Mouse (Mus musculus) T-helper 17 cell (primary cell): Measurements from ENCODE around the gene Bag6.

Experiments used
- in situ Hi-C, 2 experiments: fragments of 300-600 bp; cut with MboI, MseI; formaldehyde crosslinking; loops; 1 replicate in 1 of 2; 2 replicates in 1 of 2; pipeline ENCODE4 v1.15.1; 2025; ENCODE audit warnings: high pct_unique_total_duplicates in 2 of 2

Gene Bag6

DNA sequence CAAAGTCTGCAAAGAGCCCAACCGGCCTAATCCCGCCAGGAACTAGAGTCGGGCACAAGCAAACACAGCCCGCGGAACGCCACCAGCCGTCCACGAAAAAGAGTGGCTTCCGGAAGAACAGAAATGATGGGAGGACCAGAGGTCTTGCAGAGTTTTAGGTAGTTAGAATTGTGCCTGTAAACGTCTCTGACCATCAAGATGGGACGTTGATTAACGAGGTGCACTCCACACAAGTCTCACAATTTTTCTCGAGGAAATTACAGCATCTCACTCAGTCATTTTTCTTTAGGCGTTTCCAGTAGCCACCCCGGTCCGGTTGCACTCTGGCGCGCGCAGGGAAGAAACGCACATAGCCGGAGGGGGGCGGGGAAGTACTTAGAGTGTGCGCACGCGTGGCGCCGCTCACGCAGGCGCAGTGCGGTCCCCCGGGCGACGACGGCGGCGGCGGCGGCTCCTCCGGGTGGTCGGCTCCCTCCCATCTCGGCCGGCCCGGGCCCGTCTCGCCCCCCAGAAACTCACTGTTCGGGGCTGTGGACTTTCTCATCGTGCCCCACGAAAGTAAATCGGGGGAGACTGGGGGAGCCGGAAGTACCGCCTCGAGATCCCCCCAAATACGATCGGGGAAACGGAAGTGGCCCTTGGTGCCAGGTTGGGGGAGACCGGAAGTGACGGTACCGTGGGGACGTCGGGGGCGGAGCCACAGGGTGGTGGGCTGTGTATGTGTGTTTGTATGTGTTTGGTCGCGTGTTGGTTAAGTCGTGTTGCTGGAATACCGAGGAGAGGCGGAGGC, at the start of gene Bag6:
Gene Bag6, plus strand, starts transcription at position 378 of the 790 bp plus-strand sequence.
- in situ Hi-C loops, result no loop called here

DNA sequence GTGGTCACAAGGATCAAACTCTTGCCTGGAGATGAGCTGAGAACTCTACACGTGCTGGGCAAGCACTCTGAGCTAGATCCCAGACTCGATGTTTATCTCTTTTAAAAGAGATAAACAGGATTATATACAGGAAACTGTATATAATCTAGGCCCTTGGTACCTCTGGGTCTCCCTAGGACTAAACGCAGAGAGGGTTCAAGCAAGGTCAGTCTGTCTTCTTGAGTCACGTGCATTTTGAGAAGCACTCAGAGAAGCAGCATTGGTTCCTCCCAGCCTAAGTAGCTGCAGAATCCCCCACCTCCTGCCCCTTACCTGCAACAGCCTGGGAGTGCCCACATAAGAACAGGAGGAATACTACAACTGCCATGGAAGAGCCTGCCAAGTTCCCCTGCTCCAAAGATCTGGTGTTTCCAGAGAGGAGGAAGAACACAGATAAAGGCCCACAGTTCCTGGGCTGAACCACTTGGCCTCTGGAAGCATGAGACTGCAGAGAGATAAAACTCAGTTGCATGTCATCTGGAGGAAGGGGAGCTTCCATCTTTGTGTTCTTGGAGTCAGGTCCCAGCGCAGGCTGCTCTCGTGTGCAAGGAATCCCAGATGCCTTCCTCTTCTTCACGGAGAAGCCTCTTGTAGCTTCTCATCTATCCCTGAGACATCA, 49.6 kb upstream of the Bag6 start, which contains the start of gene Ly6g6f:
Gene Ly6g6f, minus strand, starts transcription at position 403 of the 658 bp plus-strand sequence.
- in situ Hi-C loops, result no loop called here

DNA sequence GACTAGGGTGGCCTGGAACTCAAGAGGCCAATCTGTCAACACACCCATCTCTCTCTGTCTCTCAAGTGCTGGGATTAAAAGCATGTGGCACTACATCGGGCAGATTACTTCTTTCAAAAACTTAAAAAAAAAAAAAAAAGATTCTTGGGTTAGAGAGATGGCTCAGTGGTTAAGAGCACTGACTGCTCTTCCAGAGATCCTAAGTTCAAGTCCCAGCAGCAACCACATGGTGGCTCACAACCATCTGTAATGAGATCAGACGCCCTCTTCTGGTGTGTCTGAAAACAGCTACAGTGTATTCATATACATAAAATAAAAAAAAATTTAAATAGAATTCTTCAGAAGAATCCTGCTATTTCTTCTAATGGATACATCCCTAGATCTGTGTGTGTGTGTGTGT, 46.8 kb upstream of the Bag6 start:
- in situ Hi-C loops, result no loop called here

DNA sequence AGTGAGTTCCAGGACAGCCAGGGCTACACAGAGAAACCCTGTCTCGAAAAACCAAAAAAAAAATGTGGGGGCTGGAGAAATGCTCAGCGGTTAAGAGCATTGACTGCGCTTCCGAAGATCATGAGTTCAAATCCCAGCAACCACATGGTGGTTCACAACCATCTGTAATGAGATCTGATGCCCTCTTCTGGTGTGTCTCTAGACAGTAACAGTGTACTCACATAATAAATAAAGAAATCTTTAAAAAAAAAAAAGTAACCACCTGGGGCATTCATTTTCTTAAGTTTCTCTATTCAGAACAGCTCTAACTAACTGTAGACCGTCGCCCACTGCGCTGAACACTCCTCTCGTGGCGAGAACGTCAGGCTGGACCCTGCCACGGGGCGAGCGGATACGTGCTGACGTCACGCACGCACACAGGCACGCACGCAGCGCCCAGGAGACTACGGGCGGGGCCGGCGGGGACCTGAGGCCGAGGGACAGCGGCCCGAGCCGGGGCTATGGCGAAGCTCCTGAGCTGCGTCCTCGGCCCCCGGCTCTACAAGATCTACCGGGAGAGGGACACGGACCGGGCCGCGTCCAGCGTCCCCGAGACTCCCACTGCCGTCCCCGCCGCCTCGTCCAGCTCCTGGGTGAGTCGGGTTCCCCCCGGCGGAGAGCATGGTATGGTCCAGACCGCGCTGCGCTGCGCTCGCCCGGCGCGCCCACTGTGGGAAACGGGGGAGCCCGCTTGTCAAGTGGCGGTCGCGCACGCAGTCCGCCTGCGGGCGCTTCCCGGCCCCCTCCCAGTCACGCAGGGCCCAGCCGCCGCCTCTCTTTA, 45.9 kb upstream of the Bag6 start, which contains the start of gene Abhd16a:
Gene Abhd16a, plus strand, starts transcription at position 439 of the 820 bp plus-strand sequence.
- in situ Hi-C loops, result no loop called here

DNA sequence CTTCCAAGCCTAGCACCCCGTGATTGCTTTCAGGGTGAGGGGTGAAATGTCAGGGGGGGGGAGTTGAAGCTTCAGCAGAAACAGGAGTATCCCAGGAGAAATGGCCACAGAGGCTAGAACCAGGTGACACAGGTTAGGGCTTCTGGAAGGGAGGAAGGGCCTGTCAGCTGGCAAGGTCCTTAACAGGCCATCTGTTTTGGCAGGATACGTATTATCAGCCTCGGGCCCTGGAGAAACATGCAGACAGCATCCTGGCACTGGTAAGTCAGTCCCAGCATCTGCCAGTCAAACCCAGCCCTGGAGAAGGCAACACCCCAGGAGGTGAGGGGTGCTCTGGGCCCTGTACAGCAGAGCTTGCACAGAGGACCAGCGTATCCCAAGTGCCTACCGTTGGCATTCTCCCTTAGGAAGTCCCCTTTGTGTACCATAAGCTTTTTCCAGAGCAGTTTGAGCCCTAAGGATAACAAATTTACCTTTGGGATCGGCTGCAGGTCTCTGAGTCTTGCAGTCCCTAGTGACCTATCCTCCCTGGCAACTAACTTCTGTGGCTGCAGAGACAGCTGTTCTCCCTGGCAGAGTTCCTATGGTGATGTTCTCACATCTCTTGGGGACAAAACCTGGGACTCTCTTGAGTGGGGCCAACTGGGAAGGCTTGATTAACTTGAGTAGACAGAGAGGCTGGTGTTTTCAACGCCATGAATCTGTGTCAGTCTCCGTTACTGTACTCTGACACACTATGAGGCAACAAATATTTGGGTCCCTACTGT, 44.6 kb upstream of the Bag6 start:
- in situ Hi-C loops, result no loop called here

DNA sequence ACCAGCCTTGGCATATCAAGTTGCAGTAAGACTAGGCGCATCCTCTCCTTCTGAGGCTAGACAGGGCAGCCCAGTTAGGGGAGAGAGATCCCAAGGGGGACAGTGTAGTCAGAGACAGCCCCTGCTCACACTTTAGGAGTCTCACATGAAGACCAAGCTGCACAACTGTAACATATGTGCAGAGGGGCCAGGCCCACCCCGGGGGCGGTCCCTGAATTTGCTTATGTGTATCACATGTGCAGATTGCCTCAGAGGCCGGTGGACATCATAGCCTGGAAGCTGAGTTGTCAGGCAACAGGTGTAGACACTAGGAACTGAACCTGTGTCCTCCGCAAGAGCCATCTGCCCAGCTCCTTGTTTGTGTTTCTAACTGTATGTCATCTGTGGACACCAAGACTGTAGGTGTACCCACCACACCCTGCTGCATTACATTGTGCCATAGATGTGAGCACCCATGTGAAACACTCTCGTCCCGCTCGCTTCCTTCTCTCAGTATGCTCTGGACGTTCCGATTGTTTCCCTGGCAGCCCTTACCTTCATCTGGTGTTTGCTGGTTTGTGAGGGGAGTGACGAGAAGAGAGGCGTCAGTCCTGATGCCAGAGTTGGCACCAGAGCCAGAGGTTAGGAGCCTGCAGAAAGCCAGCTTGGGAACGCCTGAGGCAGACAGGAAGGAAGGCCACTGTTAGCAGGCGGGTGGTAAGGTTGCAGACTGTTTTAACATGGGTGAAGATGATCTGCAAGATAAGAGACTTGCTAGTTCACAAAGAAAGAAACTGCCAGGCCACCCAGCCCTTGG, 42.4 kb upstream of the Bag6 start:
- in situ Hi-C loops, result no loop called here

DNA sequence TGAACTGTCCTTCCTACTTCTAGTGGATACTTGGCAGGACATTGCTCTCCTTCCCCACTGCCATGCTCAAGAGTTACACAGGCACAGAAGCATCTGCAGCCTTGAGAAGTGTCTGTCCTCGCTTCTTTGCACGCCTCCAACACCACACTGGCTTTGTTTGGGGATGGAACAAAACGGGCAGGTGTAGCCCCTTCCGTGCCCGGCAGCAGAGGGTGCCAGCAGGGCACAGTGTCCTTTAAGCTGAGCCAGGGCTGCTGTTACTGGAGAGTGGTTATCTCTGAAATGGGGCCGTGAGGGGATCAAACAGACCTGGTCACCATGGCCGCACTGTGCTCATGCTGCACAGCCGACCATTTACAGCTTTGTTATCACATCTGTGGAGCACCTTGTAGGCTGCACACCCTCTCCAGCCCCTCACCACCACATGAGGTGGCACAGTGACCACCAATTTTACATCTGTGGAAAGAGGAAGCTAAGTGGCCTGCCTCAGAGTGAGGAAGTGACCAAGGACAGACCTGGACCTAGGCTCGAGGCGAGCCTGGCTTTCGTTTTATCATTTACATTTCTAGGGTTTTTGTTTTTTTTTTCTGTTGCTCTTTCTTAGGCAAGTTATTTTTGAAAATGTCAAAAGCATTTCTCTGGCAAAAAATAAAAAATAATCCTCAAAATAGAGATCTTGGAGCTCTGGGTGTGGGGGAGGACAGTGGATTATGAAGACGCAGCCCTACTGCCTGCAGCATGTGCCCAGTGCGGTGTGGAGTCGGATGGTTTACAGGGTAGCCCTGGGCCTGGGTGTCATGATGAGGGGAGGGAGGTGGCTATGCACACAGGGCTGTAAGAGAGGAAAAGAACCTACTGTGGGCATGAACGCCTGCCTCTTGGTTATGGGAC, 40.3 kb upstream of the Bag6 start:
- in situ Hi-C loops, result no loop called here

DNA sequence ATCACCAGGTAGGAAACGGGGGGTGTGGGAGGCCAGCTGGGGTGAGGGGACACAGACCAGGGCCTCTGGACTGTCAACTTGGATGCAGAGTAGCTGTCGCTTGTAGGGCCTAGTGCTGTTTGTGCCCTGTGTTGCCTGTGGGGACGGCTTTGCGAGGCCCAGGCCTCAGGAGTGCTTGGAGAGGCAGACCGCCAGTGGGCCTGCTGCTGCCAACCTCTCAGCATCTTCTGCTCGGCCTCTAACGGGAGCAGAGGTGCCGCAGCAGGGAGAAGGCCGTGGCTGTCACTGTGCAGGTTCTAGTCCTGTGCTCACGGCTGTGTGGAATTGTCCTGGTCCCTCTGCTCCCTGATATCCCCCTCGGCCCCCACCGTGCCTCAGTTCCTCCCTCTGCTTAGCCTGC, 38.4 kb upstream of the Bag6 start:
- in situ Hi-C loops, result no loop called here

DNA sequence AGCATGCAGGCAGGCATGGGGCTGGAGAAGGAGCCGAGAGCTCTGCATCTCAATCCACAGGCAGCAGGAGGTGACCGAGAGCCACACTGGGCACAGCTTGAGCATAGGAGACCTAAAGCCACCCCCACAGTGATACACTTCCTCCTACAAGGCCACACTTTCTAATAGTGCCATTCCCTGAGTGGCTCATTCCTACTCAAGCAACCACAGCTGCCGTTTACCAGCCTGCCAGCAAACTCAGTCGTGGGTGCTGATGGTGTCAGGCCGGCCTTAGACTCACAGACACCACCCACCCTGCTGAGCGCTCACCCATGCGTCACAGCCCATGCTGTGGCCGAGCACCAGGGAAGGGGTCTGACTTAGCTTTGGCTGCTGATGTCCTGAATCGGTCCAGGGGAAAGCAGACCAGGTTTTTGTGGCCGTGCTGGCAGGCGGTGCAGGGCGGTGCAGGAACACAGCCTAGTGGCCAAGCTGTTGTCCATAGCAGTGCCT, 37.8 kb upstream of the Bag6 start:
- in situ Hi-C loops, result no loop called here

DNA sequence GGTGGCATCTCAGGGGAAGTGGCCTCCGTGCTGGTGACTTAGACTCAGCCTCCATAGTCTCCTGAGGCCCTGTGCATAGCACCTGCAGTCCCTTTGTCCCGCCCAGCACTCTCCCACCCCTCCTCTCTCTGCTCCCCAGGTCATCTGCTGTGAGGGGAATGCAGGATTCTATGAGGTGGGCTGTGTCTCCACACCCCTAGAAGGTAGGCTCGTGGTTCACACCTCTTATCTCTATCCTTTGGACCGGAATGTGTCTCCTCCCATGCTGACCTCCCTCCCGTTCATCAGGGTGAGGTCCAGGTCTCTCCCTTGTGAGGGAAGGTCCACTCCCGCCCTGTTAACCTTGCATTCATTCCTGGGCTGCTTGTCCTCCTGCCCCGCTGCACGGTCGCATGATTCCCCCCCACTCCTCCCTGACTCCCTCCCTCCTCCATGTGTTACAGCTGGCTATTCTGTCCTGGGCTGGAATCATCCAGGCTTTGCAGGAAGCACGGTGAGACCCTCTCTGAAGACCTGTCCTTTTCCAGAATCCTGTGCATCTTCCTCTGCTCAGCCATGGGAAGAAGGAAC, 34.7 kb upstream of the Bag6 start:
- in situ Hi-C loops, result no loop called here

DNA sequence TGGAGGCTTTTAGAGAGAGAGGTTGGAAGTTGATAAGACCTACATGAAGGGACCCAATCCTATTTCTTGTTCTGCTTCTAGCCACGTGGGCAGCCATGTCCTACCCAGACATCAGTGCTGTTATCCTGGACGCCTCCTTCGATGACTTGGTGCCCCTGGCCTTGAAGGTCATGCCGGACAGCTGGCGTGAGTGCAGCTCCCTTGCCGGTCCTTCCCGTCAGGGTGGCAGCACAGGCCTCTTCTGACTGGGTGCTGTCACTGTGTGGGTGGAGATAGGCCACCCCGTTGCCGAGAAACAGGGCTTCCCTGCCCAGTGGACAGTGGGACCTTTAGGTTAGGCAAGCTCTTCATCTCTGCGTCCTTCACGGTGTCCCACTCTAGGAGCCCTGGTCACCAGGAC, 33.8 kb upstream of the Bag6 start:
- in situ Hi-C loops, result no loop called here

DNA sequence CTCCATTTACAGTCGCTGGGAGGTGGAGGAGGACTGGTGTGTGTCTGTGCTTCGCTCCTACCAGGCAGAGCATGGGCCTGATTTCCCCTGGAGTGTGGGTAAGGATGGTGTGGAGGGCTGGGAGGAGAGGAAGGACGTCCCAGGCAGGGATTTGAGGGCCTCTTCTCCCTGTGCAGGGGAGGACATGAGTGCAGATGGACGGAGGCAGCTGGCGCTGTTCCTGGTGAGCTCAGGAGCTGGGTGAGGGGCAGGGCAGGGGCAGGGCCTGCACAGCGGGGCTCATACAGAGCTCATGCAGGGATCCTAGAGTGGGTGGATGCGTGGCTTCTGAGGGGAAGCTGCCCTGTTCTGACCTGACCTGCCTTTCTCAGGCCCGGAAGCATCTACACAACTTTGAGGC, 32.7 kb upstream of the Bag6 start:
- in situ Hi-C loops, result no loop called here

DNA sequence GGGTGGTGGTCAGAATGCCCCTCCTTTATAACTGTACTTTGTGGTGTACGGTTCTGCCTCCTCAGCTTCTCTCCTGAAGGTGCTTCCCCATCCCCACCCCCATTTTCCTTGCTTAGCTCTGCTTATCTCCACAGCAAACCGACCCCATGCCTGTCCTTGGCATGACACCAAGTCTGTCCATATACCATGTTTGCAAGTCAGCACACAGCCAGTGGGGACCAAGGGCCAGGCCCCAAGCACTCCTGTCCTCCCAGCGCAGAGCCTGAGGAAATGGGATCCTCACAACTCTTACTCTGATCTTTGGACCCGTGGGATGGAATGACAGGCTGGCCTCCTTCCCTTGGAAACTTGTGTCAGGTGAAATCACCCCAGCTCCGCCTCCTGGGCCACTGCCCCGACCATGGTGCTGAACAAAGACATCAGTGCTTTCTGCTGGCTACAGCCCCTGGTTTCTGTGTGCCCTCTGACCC, 31.7 kb upstream of the Bag6 start:
- in situ Hi-C loops, result no loop called here

DNA sequence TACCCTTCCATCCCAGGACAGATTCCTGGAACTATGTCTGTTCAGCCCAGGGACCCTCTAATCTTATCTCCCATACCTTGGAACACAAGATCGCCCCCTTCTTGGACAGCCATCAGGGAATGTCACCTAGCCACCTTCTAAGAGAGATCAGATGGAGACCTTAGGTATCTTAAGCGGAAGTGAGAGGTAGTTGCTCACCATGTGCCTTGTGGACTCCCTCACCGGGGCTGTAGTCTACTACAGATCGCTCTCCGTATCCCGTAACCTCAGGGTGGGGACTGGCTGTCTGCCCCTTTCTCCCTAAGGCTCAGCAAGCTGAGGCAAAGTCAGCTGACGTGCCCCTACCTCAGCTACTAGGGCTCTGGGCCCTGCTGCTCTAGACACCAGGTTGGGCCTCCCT, 30.9 kb upstream of the Bag6 start:
- in situ Hi-C loops, result no loop called here

DNA sequence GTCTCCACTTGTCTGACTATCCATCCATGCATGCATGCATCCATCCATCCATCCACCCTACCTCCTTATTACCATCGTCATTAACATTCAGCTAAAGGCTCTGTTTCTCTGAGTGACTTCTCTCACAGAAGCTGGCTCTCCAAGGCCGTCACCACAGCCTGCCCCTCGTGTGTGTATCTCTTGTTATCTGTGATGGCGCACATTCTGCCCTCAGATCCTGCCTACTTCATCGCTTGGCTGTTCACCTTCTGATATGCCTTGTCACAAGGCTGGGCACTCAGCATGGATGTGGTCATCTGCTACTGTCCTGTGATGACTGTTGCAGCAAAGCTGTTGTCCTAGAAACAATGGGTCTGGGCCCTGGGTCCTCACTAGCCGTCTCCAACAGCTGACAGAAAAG, 30.2 kb upstream of the Bag6 start:
- in situ Hi-C loops, result no loop called here

DNA sequence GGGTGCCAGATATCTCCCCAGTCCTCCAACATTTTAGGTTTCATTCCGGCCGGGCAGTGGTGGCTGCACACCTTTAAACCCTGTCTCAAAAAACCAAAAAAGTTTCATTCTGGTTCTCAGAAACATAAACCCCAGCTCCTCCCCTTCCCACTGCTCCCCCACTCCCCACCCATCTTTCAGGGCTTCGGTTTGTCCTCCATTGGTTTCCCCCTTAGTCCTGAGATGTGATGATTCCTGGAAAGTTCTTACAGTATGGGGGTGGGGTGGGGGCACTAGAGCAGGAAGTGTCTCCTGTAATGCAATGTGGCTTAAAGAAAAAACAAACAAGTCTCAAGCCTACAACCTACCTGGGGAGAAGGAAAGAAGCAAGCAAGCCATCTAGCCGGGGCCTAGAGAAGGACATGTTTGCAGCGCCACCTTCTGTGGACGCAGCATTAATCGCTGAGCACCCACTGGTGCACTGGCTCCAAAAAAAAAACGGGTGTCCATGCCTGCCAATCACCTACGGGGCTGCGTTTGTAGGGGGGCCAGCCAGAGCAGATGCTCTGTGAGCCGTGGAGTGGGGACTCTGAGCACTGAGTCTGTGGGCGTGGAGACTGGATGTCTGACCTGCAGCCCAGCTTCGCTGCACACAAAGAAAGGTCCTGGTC, 29.1 kb upstream of the Bag6 start:
- in situ Hi-C loops, result no loop called here

DNA sequence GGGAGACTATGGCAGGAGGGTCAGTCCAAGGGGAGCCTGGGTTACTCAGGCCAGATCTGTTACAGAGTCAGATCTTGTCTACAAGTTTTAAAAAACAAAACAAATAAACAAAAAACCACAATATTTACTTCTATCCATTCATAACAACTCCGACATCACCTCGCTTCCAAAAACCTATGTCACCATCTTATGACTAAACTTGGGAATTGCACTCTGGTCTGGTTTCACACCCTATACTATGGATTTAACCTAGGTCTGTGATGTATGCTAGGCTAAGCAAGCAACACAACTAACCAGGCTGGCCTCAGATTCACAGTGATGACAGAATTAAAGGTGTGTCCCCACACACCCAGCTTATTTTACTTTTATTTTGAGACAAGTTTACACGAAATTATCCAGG, 28.5 kb upstream of the Bag6 start:
- in situ Hi-C loops, result no loop called here

DNA sequence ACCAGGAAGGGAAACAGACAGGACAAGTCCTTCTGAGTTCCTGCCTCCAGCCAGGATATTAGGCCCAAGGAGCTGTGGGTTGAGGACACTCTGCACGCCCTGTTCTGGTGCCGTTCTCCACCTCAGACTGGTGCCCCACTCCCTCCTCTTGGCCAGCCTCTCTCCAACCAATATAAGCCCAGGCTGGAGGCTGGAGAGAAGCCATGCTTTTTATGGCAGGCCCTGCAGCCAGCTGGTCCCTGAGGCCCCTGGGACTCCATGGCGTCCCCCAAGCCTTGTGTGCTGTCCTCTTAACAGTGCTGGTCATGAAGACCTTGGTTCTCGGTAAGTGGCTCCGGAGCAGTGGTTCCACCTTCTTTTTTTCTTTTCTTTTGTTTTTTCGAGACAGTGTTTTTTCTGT, 26.9 kb upstream of the Bag6 start, which contains the start of gene Ly6g5c:
Gene Ly6g5c, plus strand, starts transcription at position 183 of the 400 bp plus-strand sequence.
- in situ Hi-C loops, result no loop called here
